Mouse (Mus musculus): ENCODE measurements at regions not wholly inside any gene's neighbourhood (a gene's known extent, or its start where the extent isn't known, plus 50 kb on each side); places are given as distances from the start of the nearest gene placed in this dataset.

DNA sequence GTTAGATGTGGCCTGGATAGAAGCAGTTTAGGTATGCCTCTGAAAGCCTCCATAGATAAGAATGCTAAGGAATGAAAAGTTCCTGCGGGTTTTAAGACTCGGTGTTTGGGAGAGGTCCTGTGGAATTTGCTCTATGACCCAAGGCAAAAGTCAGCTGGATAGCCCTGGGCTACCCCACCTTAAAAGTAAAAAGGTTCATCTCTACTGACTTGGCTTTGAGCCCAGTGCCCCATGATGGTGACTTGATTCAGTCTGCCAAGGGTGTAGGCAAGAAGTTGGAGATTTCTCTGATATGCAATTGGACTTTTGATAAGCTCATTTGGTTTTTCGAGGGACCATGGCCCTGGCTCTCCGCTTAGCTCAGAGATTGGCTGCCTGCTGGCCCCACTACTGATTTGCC lies 78.8 kb upstream of the Herc3 start:
- DNase-seq = no peak

DNA sequence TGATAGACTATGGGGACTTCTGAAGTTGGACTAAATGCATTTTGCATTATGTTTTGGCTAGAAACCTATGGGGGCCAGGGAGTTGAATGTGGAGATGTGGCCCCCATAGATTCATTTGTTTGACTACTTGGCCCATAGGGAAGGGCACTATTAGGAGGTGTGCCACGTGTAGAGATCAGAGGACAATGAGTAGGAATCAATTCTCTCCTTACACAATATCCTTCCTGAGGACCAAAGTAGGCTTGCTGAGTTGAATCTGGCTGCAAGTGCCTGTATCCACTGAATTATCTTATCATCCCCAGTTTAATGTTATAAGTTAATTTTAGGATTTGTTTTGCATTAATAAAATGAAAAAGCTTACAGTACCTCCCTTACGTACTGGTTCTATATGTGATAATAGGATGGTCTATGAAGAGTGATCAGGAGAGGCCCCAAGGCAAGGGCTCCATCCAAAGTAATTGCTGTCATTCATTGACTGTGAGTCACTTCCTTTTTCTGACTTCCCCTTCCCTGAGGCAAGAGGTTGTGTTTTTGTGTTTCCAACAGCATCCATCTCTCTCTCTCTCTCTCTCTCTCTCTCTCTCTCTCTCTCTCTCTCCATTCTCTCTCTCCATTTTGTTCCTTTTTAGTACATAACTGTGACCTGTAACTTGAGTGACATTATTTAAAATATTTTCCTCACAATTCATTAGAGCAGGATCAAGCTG lies 74.8 kb upstream of the Herc3 start:
- DNase-seq = no peak

DNA sequence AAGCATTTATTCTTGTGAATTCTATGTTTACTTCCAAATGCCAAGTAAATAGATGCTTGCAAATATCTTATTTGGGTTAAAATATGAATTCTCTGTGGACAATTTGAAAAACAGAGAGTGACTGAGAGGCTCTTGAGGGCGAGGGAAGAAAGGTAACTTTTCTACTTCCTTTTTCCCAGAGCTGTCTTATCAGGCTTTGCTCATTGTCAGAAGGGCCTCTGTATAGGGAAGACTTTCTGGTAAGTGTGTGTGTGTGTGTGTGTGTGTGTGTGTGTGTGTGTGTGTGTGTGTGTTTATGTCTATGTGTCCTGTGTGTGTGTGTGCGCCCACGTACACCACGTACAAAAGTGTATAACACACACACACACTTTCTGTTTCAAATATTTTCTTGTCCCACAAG lies 73.9 kb upstream of the Herc3 start:
- DNase-seq = no peak

DNA sequence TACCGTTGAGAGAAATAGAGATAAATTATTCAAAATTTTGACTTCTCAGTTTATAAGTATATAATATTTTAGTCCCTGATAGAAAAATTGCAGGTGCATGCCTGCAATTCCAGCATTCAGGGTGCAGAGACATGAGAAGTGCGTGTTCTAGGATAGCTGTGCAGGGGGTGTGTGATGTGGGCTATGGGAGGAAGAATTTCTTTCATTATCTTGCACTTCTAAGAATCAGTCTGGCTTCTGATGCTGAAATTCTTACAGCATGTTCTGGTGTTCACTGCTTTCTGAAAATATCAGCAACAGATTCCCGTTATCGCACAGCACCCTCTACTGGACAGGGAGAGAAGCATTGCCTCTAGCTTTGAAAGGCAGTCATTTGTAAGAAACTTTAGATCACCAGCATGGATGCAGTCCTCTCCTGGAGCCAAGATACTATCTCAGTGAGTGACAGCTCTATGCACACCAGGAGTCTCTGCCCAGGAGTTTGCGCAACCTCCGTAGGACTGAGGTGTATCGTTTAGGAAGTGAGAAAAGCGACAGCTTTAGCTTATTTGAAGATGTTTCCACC lies 60.5 kb upstream of the Herc3 start:
- peak; percentile 34 to 42 for DNase-seq

DNA sequence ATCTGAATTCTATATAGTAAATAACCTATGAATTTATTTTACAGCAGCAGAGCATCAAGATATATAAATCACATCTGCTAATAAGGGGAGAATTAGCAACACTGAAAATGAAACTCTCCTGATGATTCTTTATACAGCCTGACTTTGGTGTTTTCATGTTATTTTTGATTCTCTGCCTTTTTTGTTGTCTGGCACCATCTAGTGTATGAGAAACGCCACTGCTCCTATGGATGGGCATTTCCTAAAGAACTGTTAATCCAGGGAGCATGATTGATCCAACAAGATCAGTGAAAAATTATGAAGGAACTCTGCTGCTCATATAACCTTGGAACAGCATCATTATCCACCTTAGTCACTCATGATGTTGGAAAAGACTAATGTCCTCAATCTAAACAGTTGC lies 59.3 kb upstream of the Herc3 start:
- peak in 1 of 2 experiments; percentile 32 for DNase-seq

Measured in layer of hippocampus, postnatal 36 days (tissue).